Mouse (Mus musculus) forebrain, embryonic 11.5 days (tissue): Measurements from ENCODE around the gene Arhgap24. TPM values are rescaled to one million over a fixed set of nuclear protein-coding genes. Genes with fewer than 3 reads are reported as not detected.

Source experiments
- ATAC-seq: fragments of 200-750 bp; cut with Nextera tagmentation; replicated peaks from 2 replicates; pipeline ENCODE4 v1.8.0; 2017; ENCODE audit warnings: moderate TSS enrichment; ENCODE audit not compliant: low FRiP score
- DNase-seq: peaks from one replicate; pipeline ENCODE4 v3.0.0-alpha.2; 2017; ENCODE audit warnings: low spot score
- H3K27ac ChIP-seq: fragments of 300-500 bp; sonication (generic); 2 replicates; pipeline ENCODE4 v1.5.1; 2014; ENCODE audit warnings: low read depth, low read length
- H3K27me3 ChIP-seq: fragments of 300-500 bp; sonication (generic); 2 replicates; pipeline ENCODE4 v1.6.1; 2014; ENCODE audit warnings: mild to moderate bottlenecking, low read length, mixed read lengths; ENCODE audit not compliant: control insufficient read depth, insufficient read depth
- H3K36me3 ChIP-seq: fragments of 300-500 bp; sonication (generic); 2 replicates; pipeline ENCODE4 v1.6.1; 2014; ENCODE audit warnings: mild to moderate bottlenecking, low read length, moderate library complexity, mixed read lengths; ENCODE audit not compliant: control insufficient read depth, insufficient read depth
- H3K4me1 ChIP-seq: fragments of 300-500 bp; sonication (generic); replicated peaks from 2 replicates; pipeline ENCODE4 v1.6.1; 2014; ENCODE audit warnings: low read length, mixed read lengths; ENCODE audit not compliant: control insufficient read depth, insufficient read depth
- H3K4me2 ChIP-seq: fragments of 300-500 bp; sonication (generic); 2 replicates; pipeline ENCODE4 v1.6.1; 2014; ENCODE audit warnings: low read depth, mild to moderate bottlenecking, low read length, moderate library complexity, mixed read lengths; ENCODE audit not compliant: severe bottlenecking
- H3K4me3 ChIP-seq: fragments of 300-500 bp; sonication (generic); 2 replicates; pipeline ENCODE4 v1.5.1; 2014; ENCODE audit warnings: low read depth, low read length
- H3K9ac ChIP-seq: fragments of 300-500 bp; sonication (generic); 2 replicates; pipeline ENCODE4 v1.6.1; 2014; ENCODE audit warnings: low read length
- H3K9me3 ChIP-seq: fragments of 300-500 bp; sonication (generic); 2 replicates; pipeline ENCODE4 v1.6.1; 2016; ENCODE audit warnings: low read length, mixed read lengths; ENCODE audit not compliant: control insufficient read depth
- WGBS: fragments of 180-500 bp; shearing (Covaris S2); extraction: QIAGEN DNeasy Blood & Tissue Kit; methylation state at CpG from one replicate; pipeline ENCODE4 v1.1.7; 2014; 5-methylcytosine and 5-hydroxymethylcytosine counted together
- polyA plus RNA-seq: library from polyadenylated mRNA; unstranded; fragments of >200 nt; fragmentation: Nextera tagmentation; extraction: Ambion mirVana; gene quantifications from 2 replicates; pipeline ENCODE4 v1.2.1, GENCODE M21; 2014

Arhgap24 gene
- polyA plus RNA-seq, 1 experiment from 2014 or later: 1.9 TPM

- no peak overlapping the region for H3K4me2 ChIP-seq
- H3K36me3 ChIP-seq: no peaks in the 10 kb centered on the region
- H3K4me3 ChIP-seq: no peak overlapping the region
- DNase-seq (no peak), ATAC-seq (no peak)
- H3K9me3 ChIP-seq: no peaks in the 10 kb centered on the region
- no peaks in the 10 kb centered on the region for H3K4me1 ChIP-seq
- no peak overlapping the region for H3K27ac ChIP-seq
- no peak overlapping the region for H3K9ac ChIP-seq
- WGBS: 64% methylated on average over 3 of the region's 3 CpGs
- no peaks in the 10 kb centered on the region for H3K27me3 ChIP-seq
These were observed 96.5 kb downstream of the Arhgap24 start for GRCm38 (mm10) chr5:102577729-102578128.

DNA sequence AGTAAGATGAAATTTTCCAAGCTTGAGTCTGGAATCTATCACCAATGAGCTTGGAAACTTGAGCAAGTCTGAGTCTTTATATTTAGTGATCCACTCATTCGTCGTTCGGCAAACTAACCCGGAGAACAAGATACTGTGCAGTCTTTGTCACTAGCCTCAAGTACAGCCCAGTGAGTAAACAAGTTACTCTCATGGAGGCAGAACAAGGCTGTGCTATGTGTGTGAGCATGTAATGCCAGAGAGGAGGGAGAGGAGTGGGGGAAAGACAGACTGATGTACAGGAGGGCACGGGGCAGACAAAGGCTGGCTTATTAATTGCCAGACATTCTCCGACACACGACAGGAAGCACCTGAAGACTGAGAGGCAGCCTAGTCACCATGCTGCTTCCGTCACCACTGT lies 97.2 kb downstream of the Arhgap24 start:
- Histone ChIP-seq H3K27me3 (no peaks in the 10 kb centered on the region), H3K4me1 (no peaks in the 10 kb centered on the region), H3K4me2 (no peak overlapping the region), H3K36me3 (no peaks in the 10 kb centered on the region), H3K27ac (no peak overlapping the region), H3K9ac (no peak overlapping the region), H3K9me3 (no peaks in the 10 kb centered on the region), H3K4me3 (no peak overlapping the region)
- 87% methylated on average over 8 of the region's 8 CpGs for WGBS
- ATAC-seq: no peak
- DNase-seq: no peak

DNA sequence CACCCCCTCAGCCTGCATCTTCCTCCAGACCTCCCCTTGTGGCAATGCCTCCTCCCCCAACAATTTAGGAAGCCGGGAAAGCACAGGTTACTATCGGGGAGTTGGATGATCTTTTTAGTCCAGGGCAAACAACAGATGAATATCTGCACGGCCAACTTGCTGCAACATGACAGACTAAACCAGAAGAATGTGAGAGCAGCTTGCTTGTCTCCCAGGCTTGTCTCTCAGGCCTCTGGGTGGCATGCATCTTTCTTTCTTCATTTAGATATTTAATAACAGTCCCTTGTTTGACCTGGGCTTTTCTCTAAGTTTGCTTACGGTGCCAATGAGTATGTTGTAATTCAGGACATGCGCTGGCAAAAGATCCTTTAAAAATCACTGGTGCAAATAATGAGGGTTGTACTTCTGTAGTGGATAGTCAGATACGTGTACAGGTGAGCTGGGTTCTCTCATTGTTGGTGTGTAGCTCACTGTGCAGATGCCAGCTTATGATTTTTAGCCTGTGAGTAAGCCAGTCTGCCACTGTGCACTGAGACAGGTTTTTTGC lies 101.7 kb downstream of the Arhgap24 start:
- Histone ChIP-seq H3K27ac (no peak overlapping the region), H3K4me1 (no peaks in the 10 kb centered on the region), H3K9ac (no peak overlapping the region), H3K4me3 (no peak overlapping the region), H3K9me3 (peaks cover 2% of the 10 kb centered on the region), H3K36me3 (no peaks in the 10 kb centered on the region), H3K27me3 (no peaks in the 10 kb centered on the region), H3K4me2 (no peak overlapping the region)
- 76% methylated on average over 6 of the region's 6 CpGs for WGBS
- no peak for ATAC-seq
- no peak for DNase-seq

DNA sequence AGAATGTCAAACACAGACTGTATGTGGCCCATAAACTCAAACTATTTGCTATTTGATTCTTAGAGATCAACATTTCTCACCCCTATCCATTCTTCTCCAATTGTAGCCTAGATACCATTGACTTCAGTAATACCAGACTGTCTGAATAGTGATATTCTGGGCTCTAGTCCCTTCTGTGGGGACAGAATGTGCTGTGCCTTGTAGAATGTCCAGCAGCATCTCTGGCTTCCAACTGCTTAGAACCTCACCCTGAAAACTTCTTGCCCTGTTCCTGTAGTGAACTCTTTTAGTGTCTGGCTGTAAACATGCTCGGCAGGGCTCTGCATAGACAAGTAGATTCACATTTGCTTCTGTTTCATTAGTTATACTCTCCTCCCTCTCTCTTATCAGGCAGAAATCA lies 110.2 kb downstream of the Arhgap24 start:
- DNase-seq (no peak), ATAC-seq (no peak)
- no peak overlapping the region for H3K4me2 ChIP-seq
- H3K4me3 ChIP-seq: no peak overlapping the region
- no peak overlapping the region for H3K27ac ChIP-seq
- H3K9ac ChIP-seq: no peak overlapping the region
- no peaks in the 10 kb centered on the region for H3K36me3 ChIP-seq
- H3K9me3 ChIP-seq: peaks cover 1% of the 10 kb centered on the region
- WGBS: 91% methylated on average over 1 of the region's 1 CpGs
- H3K4me1 ChIP-seq: no peaks in the 10 kb centered on the region
- no peaks in the 10 kb centered on the region for H3K27me3 ChIP-seq

GRCm38 (mm10) chr5:102593058-102593457 lies 111.9 kb downstream of the Arhgap24 start:
- WGBS: 57% methylated on average over 2 of the region's 2 CpGs
- ATAC-seq: no peak

GRCm38 (mm10) chr5:102599102-102599501 lies 117.9 kb downstream of the Arhgap24 start:
- 93% methylated on average over 1 of the region's 1 CpGs for WGBS
- Histone ChIP-seq H3K4me1 (no peaks in the 10 kb centered on the region), H3K27me3 (no peaks in the 10 kb centered on the region), H3K4me3 (no peak overlapping the region), H3K9me3 (no peaks in the 10 kb centered on the region), H3K9ac (no peak overlapping the region), H3K4me2 (no peak overlapping the region), H3K27ac (no peak overlapping the region), H3K36me3 (no peaks in the 10 kb centered on the region)
- DNase-seq (no peak), ATAC-seq (no peak)

More at GRCm38 (mm10) chr5:102593058-102593457, 111.9 kb downstream of the Arhgap24 start:
- Histone ChIP-seq H3K4me2 (no peak overlapping the region), H3K36me3 (no peaks in the 10 kb centered on the region), H3K4me1 (no peaks in the 10 kb centered on the region), H3K27me3 (no peaks in the 10 kb centered on the region), H3K9me3 (no peaks in the 10 kb centered on the region), H3K9ac (no peak overlapping the region), H3K27ac (no peak overlapping the region), H3K4me3 (no peak overlapping the region)
- no peak for DNase-seq

DNA sequence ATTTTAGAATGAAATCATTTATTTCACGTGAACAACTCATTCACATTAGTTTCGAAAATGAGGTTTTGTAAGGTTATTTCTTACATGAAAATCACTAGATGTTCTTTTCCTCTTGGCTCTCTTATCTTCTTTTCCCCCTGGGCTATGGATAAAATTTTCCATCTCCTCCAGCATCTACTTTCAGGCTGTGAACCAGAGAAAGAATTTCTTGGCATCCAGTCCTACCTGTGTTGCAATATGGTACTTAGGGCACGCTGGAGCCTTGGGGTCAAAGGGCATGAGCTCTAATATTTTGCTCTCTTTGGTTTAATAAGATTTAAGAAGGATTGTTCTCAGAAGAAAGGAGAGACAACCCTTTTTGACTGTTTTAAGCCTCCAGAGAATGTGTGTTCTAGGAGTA lies 132.4 kb downstream of the Arhgap24 start:
- Histone ChIP-seq H3K4me1 (no peaks in the 10 kb centered on the region), H3K27ac (no peak overlapping the region), H3K36me3 (no peaks in the 10 kb centered on the region), H3K4me3 (no peak overlapping the region), H3K9me3 (no peaks in the 10 kb centered on the region), H3K4me2 (no peak overlapping the region), H3K27me3 (no peaks in the 10 kb centered on the region), H3K9ac (no peak overlapping the region)
- WGBS: 80% methylated on average over 3 of the region's 3 CpGs
- DNase-seq (no peak), ATAC-seq (no peak)

- no peak for ATAC-seq
These were observed 132.9 kb downstream of the Arhgap24 start for GRCm38 (mm10) chr5:102614081-102614480.

DNA sequence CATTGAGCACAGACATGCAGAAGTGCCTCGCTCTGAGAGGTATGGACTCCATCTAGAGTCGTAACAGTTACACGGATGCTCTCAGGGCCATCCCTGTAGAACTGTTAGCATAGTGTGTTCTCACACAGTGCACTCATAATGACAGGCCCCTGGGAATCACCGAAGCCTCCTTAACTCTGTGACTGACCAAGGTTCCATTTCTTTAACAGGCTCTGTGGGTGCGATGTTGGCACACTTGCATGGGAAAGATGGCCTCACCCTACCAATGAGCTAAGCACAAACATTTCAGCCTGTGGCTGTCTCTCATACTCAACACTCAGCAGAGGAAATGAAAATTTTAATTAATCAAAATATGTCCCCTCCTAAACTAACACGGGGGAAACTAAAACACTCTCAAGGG lies 134.1 kb downstream of the Arhgap24 start:
- H3K9ac ChIP-seq: no peak overlapping the region
- no peaks in the 10 kb centered on the region for H3K4me1 ChIP-seq
- H3K27ac ChIP-seq: no peak overlapping the region
- H3K4me2 ChIP-seq: no peak overlapping the region
- H3K27me3 ChIP-seq: no peaks in the 10 kb centered on the region
- no peak overlapping the region for H3K4me3 ChIP-seq
- DNase-seq (no peak), ATAC-seq (no peak)
- 94% methylated on average over 6 of the region's 6 CpGs for WGBS
- H3K36me3 ChIP-seq: no peaks in the 10 kb centered on the region
- H3K9me3 ChIP-seq: no peaks in the 10 kb centered on the region

More at GRCm38 (mm10) chr5:102614081-102614480, 132.9 kb downstream of the Arhgap24 start:
- no peak overlapping the region for H3K9ac ChIP-seq
- H3K4me2 ChIP-seq: no peak overlapping the region
- WGBS: 98% methylated on average over 2 of the region's 2 CpGs
- no peak overlapping the region for H3K27ac ChIP-seq
- DNase-seq: no peak
- no peaks in the 10 kb centered on the region for H3K4me1 ChIP-seq
- no peaks in the 10 kb centered on the region for H3K27me3 ChIP-seq
- no peaks in the 10 kb centered on the region for H3K36me3 ChIP-seq
- H3K4me3 ChIP-seq: no peak overlapping the region
- H3K9me3 ChIP-seq: no peaks in the 10 kb centered on the region
